Mouse (Mus musculus) adrenal gland, postnatal 10 days (tissue): ENCODE results near the gene Zfp53. TPM values are rescaled to one million over a fixed set of nuclear protein-coding genes. Genes with fewer than 3 reads are reported as not detected.
A peak's percentile ranks its signal among the peaks of the same experiment; 100 is the strongest.
"Not testable (repeated sequence)": the region's sequence is repeated elsewhere in the genome, so short reads cannot be mapped to it uniquely, and the experiment has no call there.

Experiments
- DNase-seq: peaks from one replicate; pipeline ENCODE4 v3.0.0; 2021; ENCODE audit warnings: mixed read lengths
- long read RNA-seq, 2 experiments: library from polyadenylated mRNA; stranded (forward); transcript quantifications; one replicate each; pipeline ENCODE4 v2.0.0; 2021
- total RNA-seq, 2 experiments: library from RNA; stranded (reverse); gene quantifications; 2 replicates each; pipeline ENCODE4 v1.2.3; 2021

Gene Zfp53
- 1 to 10 TPM; 4.1 to 6.3 TPM for total RNA-seq
- long read RNA-seq, experiment 1, partial matches to known transcripts, result 1 of 7 reads
- long read RNA-seq, experiment 1, other reads (novel, unspliced or antisense), result 2 of 7 reads
- long read RNA-seq, experiment 2, partial matches to known transcripts, result 1 of 4 reads
- long read RNA-seq, experiment 2, other reads (novel, unspliced or antisense), result 0 of 4 reads

DNA sequence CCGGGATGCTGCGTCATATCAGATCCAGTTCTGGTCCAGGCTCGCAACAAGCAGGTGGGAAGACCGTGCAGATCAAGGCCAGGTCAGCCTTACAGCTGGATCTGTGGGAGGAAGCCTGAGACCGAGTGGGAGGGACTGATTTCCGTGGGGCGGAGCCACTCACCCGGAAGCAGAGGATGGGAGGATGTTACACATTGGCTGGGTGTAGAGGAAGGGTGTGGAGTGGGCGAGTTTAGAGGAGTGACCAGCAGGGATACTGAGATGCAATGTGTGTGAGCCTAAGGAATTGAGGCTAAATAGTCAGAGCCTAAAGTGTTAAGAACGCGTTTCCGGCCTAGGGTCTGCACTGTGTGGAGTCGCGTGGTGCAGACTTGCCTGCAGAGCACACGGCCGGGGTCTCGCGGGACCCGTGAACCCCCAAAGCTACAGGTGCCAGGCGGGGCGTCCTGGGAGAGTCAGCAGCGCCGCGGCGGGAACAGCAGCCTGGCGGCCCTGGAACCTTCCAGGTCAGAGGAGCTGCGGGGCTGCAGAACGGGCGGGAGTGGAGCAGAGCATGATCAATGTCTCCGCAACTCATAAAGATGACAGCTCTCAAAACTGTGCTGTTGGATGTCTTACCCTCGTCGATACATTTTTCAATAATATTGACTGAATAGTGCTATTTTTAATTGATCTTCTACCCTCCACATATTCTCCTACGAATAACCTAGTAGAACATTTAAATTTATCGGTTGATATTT, at the start of gene Zfp53:
Gene Zfp53 (plus strand): TSS at position 239 of the 740 bp plus-strand sequence.
- peak; percentile 91 for DNase-seq

DNA sequence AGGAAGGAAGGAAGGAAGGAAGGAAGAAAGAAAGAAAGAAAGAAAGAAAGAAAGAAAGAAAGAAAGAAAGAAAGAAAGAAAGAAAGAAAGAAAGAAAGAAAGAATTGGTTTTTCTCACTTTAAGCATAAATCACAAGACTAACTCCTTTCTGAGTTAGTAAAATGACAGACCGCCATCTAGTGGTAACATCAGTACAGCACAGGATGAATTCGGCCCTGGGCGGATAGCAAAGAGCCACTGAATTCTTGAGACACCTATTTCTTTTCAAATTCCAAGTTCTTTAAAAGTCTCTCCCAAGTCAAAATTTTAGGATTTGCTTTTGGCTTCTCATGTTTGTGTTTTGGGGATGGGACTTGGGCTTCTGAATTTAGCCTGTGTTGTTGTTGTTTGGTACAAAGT, 39.1 kb upstream of the Zfp53 start:
- peak; percentile 77 for DNase-seq

DNA sequence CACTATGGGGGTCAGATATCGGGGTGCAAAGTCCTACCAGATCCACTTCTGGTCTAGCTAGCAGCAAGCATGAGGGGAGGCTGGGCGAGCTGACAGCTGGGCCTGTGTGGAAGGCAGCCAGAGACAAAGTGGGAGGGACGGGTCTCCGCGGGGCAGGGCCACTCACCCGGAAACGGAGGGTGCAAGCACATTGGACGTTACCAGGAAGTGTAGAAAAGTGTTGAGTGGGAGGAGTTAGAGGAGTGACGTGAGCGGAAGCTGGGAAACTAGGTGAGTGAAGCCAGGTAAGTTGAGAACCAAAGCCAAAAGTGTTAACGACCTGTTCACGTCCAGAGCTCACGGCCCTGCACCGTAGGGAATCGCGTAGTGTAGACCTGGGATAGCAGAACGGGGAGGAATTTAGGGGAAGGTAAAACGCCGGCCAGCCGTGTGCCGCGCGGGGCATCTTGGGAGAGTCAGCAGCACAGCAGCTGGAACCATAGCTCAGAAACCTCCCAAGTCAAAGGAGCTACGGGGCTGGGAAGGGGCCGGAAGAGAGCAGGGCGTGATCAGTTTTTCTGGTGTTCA, 38.6 kb upstream of the Zfp53 start, which contains the start of gene Zfp51:
Gene Zfp51 (plus strand): TSS at position 237 of the 567 bp plus-strand sequence.
- DNase-seq, result peak; percentile 95

DNA sequence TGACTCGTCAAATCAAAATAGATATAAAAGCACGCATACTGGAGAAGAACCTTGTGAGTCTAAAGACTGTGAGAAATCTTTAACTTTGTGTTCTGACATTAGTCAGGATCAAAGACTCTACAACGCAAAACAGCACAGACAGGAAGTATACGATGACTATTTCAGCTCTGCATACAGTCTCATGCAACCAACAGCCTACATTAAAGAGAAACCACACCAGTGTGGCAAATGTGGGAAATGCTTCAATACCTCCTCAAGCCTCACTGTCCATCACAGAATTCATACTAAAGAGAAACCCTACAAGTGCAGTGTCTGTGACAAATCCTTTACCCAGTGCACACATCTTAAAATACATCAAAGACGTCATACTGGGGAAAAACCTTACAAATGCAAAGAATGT, 25.2 kb upstream of the Zfp53 start:
- DNase-seq, result no peak

DNA sequence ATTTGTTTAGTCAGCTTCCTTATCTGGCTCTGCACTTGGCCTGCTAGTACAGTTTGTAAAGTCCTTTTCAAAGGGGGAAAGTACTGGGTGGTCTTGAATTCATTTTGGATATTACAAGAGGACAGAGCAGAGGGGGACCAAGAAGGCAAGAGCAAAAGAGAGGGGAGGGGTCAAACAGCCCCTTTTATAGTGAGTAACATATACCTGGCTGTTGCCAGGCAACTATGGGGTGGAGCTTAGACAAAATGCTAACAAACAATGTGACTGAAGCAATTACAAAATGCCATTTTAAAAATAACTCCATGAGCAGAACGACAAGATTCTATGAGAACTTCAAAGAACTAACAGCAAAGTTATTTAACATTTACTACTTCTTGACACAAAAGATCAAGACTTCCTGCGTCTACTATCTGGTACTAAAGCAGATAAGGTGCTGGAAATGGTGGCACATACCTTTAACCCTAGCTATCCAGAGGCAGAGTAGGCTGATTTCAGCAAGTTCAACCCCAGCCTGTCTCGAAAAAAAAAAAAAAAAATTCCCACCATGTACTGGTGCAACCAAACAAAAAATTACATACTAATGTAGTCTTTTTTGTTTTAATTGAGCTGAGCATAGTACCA, 16.7 kb upstream of the Zfp53 start:
- no peak for DNase-seq

DNA sequence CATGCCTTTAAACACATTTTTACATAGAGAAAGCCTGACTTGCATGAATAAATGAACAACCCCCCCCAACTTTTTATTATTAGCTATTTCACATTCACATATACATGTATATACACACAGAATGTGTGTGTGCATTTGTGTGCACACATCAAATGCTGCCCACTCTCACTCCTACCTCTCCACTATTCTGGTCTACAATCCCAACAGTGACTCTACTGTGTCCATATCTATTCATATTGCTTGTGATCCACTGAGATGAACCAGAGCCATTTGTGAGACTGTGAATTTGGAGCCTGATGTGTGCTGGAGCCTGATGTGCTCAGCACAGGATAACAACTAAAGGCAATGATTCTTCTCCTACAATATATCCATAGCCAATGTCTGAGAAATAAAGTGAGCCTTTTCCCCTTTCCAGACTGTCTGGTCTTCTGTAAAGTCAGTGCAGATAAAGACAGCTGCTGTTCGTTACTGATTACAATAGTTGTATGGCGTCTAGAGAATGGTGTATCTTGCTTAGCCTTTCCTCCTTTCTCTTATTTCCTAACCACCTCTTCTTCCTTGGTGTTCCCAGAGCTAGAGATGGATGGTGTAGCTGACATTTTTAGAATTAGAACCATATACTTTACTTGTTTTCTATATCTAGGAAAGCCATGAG, 16.0 kb upstream of the Zfp53 start:
- DNase-seq, result no peak

DNA sequence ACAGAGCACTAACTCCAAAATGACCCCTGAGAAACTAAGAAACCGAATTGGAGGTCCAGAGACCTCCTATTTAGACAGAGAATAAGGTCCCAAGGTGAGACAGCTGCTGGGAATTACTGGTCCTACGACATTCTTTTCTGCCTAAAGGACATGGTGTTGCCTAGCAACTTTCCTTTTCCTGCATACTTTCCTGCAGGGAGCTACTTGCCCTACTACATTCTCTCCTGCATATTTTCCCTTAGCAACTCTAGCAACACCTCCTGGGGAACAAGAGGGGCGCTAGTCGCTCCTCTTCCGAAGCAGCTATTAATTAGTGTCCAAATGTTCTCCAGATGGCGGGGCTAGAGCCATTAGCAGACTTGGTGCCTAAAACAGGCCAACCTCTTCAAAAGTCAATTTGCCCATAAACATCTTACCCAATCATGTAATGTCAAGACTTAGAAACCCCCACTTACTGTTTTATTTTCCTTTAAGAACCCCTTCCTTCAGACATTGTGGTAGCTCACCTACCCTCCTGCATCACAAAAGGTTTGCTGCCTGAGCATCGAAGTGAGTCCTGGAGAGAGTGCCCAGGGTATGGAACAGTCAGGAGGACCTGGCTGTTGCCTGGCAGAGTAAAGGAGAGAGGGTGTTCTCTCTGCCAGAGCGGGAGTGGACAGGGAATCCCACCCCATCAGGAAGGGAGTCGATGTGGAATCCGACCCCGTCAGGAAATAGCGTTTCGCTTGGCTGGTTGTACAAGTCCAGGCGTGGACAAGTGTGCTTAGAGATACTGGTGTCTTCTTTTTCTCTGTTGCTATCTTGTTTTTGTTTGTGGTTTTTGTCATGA, 15.2 kb upstream of the Zfp53 start:
- no peak for DNase-seq

DNA sequence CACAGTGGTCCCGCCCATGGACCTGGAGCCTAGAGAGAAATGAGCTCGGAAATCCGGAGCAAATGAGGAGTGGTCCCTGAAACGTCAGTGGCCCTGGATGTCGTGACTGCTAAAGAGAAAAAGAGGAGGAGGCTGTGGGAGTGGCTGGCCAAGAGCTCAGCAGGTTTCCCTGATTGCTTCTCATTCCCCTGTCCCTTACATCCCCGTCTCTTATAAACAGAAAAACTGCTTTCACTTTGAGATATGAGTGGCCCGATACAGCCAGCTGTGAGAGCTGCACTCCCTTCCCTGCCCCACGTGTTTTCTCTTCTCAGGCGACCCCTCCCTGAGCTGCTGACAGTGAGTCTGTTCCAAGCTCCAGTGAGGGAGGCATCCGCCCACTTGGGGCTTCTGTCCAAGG, 14.1 kb upstream of the Zfp53 start:
- not testable (repeated sequence) for DNase-seq

DNA sequence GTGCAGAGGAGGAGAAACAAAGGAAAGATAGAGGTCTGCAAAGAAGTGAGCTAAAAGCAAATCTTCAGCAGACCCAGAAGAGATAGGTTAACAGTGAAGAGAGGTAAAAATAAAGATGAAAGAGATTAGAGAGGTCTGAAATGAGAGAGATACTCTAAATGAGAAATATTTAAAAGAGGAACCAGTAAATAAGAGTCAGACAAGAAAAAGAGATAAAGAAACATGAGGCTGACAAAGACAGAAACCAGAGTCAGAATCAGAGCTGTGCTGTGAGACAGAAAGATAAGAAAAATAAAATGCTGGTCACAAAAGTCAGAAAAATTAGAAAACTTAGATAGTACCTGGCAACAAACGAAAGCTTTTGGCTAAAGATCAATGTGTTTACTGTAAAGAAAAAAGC, 13.5 kb upstream of the Zfp53 start:
- DNase-seq, result not testable (repeated sequence)

DNA sequence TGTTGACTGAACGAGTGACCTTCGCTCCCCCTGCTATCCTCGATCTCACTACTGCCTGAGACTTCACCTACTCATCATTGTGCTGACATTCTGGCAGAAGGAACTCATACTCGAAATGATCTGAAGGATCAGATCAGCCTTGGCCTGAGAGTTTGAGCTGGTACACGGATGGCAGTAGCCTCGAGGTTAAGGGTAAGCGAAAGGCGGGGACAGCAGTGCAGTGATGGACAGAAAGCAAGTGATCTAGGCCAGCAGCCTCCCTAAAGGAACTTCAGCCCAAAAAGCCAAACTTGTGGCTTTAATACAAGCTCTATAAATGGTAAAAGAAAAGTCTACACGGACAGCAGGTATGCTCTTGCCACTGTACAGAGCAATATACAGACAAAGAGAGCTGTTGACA, 12.4 kb upstream of the Zfp53 start:
- DNase-seq, result peak; percentile 29

DNA sequence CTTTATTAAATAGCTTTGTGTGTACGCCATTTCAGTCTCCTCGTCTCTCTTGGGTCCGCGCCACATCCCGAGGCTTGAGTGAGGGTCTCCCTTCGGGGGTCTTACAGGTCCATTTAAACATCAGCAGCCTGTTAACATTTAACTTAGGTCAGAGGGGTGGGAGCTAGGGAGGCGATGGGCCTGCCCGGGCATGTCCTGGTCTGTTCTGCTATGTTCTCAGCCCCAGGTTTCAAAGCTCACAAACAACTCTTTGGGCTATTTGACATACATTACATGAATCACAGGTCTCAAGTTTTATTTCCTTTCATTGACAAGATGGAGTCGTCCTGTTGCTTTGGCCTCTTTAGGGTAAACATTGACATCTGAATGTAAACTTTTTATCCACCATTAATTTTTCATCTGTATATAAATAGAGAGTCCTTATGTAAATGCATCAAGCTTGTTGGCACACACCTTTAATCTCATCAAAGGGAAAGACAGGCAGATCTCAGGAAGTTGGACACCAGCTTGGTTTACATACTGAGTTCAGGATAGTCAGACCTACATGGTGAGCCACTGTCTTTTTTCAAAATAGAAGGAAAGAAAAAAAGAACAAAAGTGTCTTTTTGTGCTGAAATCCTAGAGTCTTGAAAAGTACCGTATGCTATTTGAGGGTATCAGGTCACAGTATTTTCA, 10.6 kb upstream of the Zfp53 start:
- not testable (repeated sequence) for DNase-seq

DNA sequence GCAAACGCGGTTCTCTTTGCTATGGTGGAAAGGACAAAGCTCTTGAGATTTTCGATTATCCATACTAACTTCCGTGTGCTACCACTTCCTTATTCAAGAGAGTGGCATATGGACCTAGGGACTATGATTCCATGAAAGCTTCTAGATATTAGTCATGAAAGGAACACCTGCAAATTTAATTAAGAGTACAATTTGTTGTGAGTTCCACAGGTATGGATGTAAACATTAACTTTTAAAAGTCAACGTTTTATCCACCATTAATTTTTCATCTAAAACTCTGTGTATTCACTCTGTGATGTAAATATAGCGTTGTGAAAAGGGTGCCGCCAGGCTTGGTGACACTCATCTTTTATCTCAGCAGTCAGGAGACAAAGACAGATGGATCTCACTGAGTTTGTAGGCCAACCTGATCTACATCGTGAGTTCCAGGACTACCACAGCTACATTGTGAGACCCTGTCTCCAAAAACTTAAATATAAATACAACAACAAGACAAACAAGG, 753 bp downstream of the Zfp53 start:
- no peak for DNase-seq

DNA sequence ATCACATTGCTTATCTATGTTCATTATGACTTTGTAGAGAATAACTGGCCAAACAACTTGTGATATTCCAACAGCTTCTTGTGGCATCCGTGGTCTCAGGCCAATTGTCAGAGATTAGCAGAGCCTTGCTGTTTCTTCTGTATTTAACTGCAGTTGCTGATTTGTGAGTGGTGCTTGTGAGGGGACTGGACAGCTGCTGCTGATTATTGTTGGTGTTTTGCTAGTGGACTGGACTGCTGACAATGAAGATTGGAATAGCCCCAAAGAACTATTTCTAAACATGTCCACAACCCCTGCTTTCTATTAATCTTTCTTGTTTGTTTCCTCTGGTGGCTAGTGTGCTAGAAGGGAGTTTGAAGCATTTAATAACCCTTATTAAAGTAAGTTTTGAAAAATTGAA, 12.6 kb downstream of the Zfp53 start:
- no peak for DNase-seq

DNA sequence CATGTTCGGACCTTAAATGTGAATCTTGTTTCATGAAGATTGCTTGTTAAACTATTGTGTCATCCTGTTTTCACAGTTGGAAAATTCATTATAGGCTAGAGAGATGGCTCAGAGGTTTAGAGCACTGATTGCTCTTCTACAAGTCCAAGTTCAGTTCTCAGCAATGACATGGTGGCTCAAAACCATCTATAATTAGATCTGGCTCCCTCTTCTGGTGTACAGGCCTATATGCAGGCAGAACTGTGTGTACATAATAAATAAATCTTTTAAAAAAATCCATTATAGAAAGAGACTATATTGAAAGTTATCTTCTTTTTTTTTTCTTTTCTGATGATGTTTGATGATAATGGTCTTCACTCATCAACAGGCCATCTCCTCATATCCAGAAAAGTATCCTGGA, 15.7 kb downstream of the Zfp53 start:
- no peak for DNase-seq

DNA sequence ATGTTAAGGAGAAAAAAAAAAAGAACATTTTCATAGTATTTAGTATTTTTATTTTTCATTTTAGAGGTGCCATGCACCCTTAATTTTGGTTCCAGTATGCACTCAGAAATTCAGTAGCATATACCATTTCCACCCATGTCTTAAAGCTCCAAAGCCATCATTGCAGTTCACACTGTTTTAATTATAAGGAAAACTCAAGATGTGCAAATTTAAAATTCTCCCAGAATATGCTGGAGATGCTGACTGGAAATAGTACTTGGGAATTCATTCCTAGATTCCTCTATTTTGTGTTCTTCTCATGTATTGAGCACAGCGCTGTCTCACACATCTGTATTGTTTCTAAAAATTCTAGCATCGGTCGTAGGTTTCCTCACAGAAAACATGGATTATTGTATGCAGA, 17.5 kb downstream of the Zfp53 start:
- no peak for DNase-seq

DNA sequence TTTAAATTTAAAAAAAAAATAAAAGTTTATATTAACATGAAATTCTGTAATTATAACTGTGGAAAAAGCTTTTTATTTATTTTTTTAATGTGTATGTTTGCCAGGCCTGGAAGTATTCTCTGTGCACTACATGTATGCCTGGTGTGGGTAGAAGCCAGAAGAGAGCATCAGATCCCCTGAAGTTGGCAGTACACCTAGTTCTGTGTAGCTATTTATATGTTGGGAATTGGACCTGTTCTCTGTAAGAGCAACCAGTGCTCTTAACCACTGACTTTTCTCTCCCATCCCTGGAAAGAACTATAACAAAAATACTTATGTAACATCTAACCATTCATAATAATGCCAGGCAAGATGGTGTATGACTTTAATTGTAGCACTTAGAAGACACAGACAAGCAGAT, 21.0 kb downstream of the Zfp53 start:
- no peak for DNase-seq

DNA sequence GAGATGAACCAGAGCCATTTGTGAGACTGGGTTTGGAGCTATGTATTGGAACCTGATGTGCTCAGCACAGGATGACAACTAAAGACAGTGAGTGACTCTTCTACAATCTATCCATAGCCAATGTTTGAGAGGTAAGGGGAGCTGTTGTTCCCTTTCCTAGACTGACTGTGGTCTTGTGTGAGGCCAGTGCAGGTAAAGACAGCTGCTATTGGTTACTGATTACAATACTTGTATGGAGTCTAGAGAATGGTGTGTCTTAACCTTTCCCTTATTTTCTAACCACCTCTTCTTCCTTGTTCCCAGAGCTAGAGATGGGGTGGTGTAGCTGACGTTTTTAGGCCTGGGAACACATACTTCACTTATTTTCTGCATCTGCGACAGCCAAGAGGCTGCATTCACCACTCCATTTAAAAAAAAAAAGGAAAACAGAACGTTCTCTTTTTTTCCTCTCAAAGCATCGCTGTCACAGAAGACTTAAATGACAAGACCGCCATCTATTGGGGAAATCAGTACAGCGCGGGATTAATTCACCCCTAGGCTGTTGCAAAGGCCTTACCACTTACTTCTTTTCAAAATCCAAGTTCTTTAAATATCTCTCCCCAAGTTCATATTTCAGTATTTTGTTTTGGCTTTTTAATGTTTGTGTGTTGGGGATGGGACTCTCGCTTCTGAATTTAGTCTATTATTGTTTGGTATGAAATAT, 26.8 kb downstream of the Zfp53 start:
- DNase-seq, result peak; percentile 71

DNA sequence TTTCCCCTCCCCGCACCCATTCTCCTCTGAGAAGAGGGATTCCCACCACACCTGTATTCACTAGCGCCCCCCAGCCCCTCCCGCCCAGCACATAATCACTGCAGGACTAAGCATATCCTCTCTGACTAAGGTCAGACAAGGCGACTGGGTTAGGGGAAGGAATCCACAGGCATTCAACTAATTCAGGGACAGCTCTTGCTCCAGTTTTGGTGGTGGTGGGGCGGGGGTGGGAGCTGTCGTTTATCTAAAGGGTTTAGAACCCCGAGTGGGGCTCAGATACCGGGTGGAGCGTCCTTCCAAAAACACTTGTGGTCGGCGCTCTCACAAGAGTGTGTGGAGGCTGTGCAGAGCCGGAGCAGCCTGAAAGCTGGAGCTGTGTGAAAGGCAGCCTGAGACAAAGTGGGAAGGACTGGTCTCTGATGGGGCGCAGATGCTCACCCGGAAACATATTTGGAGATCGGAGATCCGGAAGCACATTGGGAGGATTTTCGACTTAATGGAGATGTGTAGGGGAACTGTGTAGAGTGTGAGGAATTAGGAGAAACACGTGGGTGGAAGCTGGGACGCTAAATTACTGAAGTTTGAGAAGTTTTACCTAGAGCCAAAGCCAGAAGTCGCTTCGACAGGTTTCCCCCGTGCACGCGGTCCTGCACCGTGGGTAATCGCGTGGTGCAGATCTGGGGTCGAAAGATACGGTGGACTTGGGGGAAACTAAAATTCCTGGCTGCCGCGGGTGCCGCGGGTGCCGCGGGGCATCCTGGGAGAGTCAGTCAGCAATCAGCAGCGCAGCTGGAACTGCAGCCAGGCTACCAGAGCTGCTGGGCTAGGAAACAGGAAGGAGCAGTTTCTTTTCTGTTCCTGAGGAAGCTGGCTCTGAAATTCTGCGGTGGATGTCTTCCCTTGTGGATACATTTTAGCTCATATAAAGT, 27.7 kb downstream of the Zfp53 start:
- peak; percentile 84 for DNase-seq

DNA sequence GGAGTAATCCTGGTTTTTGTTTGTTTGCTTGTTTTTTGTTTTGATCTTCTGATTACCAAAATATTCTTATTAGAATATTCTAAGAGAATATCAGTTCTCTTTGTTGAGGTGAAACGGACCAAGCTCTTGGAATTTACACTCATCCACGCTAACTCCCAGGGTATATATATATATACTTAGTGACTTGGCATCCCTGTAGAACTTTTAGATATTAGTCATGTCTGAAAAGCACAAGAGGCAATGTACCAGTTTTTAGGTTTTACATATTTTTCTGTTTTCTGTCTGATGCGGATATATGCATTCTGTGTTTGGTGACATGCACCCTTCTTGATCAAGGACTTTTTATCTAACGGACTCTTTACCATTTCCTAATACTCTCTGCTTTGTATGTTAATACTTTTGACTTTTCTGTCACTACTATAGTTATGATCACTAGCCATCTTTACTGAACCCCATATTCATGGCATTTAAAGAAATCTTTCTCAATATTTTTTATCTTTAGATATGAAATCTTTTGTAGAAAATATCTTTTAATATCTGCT, 28.4 kb downstream of the Zfp53 start:
- no peak for DNase-seq
